Mouse (Mus musculus): ENCODE data around the gene Cd300lf. TPM values are rescaled to one million over a fixed set of nuclear protein-coding genes. Genes with fewer than 3 reads are reported as not detected.

Gene Cd300lf
- polyA plus RNA-seq, 1 experiment from 2014 or later, result 0.22 TPM

GRCm38 (mm10) chr11:115071631-115072294, 62.0 kb downstream of the Cd300lf start:
- Histone ChIP-seq H3K27me3 (ENCODE audit: control insufficient read depth, insufficient read depth, low read length) (no peaks in the 10 kb centered on the region), H3K4me1 (ENCODE audit: control insufficient read depth in 2 of 2, insufficient read depth in 2 of 2, low read length in 2 of 2) (peaks cover 4 to 5% of the 10 kb centered on the region in 2 experiments; a peak in 3 of 4 replicates), H3K36me3 (ENCODE audit: control insufficient read depth, insufficient read depth, low read length) (no peaks in the 10 kb centered on the region), H3K4me3 (ENCODE audit: control insufficient read depth in 1 of 2, insufficient read depth in 1 of 2, low read depth in 1 of 2, low read length in 2 of 2) (no peak overlapping the region), H3K27ac (replicated peaks in 1 of 2; ENCODE audit: control insufficient read depth in 1 of 2, insufficient read depth in 1 of 2, low read depth in 2 of 2, low read length in 2 of 2) (peak overlapping the region in 1 of 2 experiments; percentile 14; a peak in 1 of 4 replicates), H3K4me2 (ENCODE audit: low read length) (peak overlapping the region; percentile 23; the same call in 1 of the 2 replicates), H3K9me3 (ENCODE audit: control insufficient read depth, low read length) (no peaks in the 10 kb centered on the region), H3K9ac (ENCODE audit: low read length) (no peak overlapping the region)
- WGBS, result 26% methylated on average over 14 of the region's 14 CpGs
- no peak for ATAC-seq (ENCODE audit: insufficient number of reproducible peaks, insufficient read depth, low FRiP score, low read depth)

DNA sequence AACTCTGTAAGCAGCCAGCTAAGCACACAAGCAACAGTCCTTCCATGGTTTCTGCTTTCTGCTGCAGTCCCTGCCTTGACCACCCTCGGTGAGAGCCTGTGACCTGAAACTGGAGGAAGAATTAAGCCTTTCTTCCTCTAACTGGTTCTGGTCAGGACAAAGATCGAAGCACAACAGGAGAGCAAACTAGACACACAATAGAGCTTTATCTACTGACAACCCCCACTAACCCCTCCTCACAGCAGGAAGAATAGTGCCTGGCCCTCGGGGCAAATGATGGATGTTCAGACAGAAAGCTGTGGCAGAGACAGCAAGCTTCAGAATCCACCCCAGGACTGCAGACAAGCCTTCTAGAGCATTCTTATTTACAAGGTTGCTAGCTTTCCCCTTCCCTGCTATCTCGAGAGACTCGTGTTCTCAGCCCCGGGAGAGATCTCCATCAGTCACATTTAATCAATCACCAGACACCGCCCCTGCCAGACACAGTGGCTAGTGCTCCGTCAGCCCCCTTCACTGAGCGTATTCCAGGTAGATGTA, 62.7 kb downstream of the Cd300lf start:
- WGBS, result 13% methylated on average over 9 of the region's 9 CpGs
- Histone ChIP-seq H3K4me1 (ENCODE audit: control insufficient read depth in 2 of 2, insufficient read depth in 2 of 2, low read length in 2 of 2) (peaks cover 4 to 5% of the 10 kb centered on the region in 2 experiments; a peak in 3 of 4 replicates), H3K27me3 (ENCODE audit: control insufficient read depth, insufficient read depth, low read length) (no peaks in the 10 kb centered on the region), H3K4me2 (ENCODE audit: low read length) (peak overlapping the region; percentile 23; the same call in 1 of the 2 replicates), H3K27ac (replicated peaks in 1 of 2; ENCODE audit: control insufficient read depth in 1 of 2, insufficient read depth in 1 of 2, low read depth in 2 of 2, low read length in 2 of 2) (no peak overlapping the region), H3K4me3 (ENCODE audit: control insufficient read depth in 1 of 2, insufficient read depth in 1 of 2, low read depth in 1 of 2, low read length in 2 of 2) (no peak overlapping the region), H3K9me3 (ENCODE audit: control insufficient read depth, low read length) (no peaks in the 10 kb centered on the region), H3K36me3 (ENCODE audit: control insufficient read depth, insufficient read depth, low read length) (no peaks in the 10 kb centered on the region), H3K9ac (ENCODE audit: low read length) (no peak overlapping the region)
- ATAC-seq (ENCODE audit: insufficient number of reproducible peaks, insufficient read depth, low FRiP score, low read depth), result no peak

GRCm38 (mm10) chr11:115066768-115067167, 67.0 kb downstream of the Cd300lf start:
- no peaks in the 10 kb centered on the region for H3K27me3 ChIP-seq (ENCODE audit: control insufficient read depth, insufficient read depth, low read length)
- no peak overlapping the region for H3K4me2 ChIP-seq (ENCODE audit: low read length)
- no peaks in the 10 kb centered on the region for H3K36me3 ChIP-seq (ENCODE audit: control insufficient read depth, insufficient read depth, low read length)
- ATAC-seq (ENCODE audit: insufficient number of reproducible peaks, insufficient read depth, low FRiP score, low read depth), result no peak
- H3K9ac ChIP-seq (ENCODE audit: low read length), result no peak overlapping the region
- WGBS, result 60% methylated on average over 6 of the region's 6 CpGs
- no peak overlapping the region for H3K27ac ChIP-seq (replicated peaks in 1 of 2; ENCODE audit: control insufficient read depth in 1 of 2, insufficient read depth in 1 of 2, low read depth in 2 of 2, low read length in 2 of 2)
- H3K9me3 ChIP-seq (ENCODE audit: control insufficient read depth, low read length), result no peaks in the 10 kb centered on the region
- H3K4me3 ChIP-seq (ENCODE audit: control insufficient read depth in 1 of 2, insufficient read depth in 1 of 2, low read depth in 1 of 2, low read length in 2 of 2), result no peak overlapping the region
- H3K4me1 ChIP-seq (ENCODE audit: control insufficient read depth in 2 of 2, insufficient read depth in 2 of 2, low read length in 2 of 2), result peaks cover under 1 to 4% of the 10 kb centered on the region in 2 experiments; a peak in 2 of 4 replicates

Other genes starting within 250 kb of the Cd300lf start
- 1.1 and 1.4 TPM in 2 replicates for gene Cd300a, start 244.0 kb downstream of the Cd300lf start, polyA plus RNA-seq (2014; fragmentation: Nextera tagmentation; extraction: Ambion mirVana)
- 0.39 and 0.54 TPM in 2 replicates for gene Cd300lb, start 199.6 kb downstream of the Cd300lf start, polyA plus RNA-seq (2014; fragmentation: Nextera tagmentation; extraction: Ambion mirVana)
- not detected in 2 replicates for gene Cd300c, start 164.8 kb downstream of the Cd300lf start, polyA plus RNA-seq (2014; fragmentation: Nextera tagmentation; extraction: Ambion mirVana)
- 0.36 and 0.46 TPM in 2 replicates for gene Cd300ld, start 144.1 kb downstream of the Cd300lf start, polyA plus RNA-seq (2014; fragmentation: Nextera tagmentation; extraction: Ambion mirVana)
- 4.1 and 4.2 TPM in 2 replicates for gene Cd300c2, start 132.1 kb downstream of the Cd300lf start, polyA plus RNA-seq (2014; fragmentation: Nextera tagmentation; extraction: Ambion mirVana)
- not detected in 2 replicates for gene Cd300ld2, start 117.8 kb downstream of the Cd300lf start, polyA plus RNA-seq (2014; fragmentation: Nextera tagmentation; extraction: Ambion mirVana)
- not detected in 2 replicates for gene Cd300ld4, start 107.0 kb downstream of the Cd300lf start, polyA plus RNA-seq (2014; fragmentation: Nextera tagmentation; extraction: Ambion mirVana)
- not detected in 2 replicates for gene Cd300ld5, start 96.2 kb downstream of the Cd300lf start, polyA plus RNA-seq (2014; fragmentation: Nextera tagmentation; extraction: Ambion mirVana)
- not detected in 2 replicates for gene Cd300ld3, start 85.6 kb downstream of the Cd300lf start, polyA plus RNA-seq (2014; fragmentation: Nextera tagmentation; extraction: Ambion mirVana)
- gene Cd300e, start 71.8 kb downstream of the Cd300lf start, polyA plus RNA-seq (2014; fragmentation: Nextera tagmentation; extraction: Ambion mirVana), result 0.09 TPM in 1 of 2 replicates, not detected in the other
- 0.78 and 0.89 TPM in 2 replicates for gene Rab37, start 42.6 kb downstream of the Cd300lf start, polyA plus RNA-seq (2014; fragmentation: Nextera tagmentation; extraction: Ambion mirVana)
- gene Slc9a3r1, start 29.3 kb upstream of the Cd300lf start, polyA plus RNA-seq (2014; fragmentation: Nextera tagmentation; extraction: Ambion mirVana), result 18.0 and 21.9 TPM in 2 replicates
- gene Tmem104, start 53.5 kb upstream of the Cd300lf start, polyA plus RNA-seq (2014; fragmentation: Nextera tagmentation; extraction: Ambion mirVana), result 6.5 and 8.4 TPM in 2 replicates
- 16.5 and 16.6 TPM in 2 replicates for gene Nat9, start 53.9 kb upstream of the Cd300lf start, polyA plus RNA-seq (2014; fragmentation: Nextera tagmentation; extraction: Ambion mirVana)
- gene Grin2c, start 133.3 kb upstream of the Cd300lf start, polyA plus RNA-seq (2014; fragmentation: Nextera tagmentation; extraction: Ambion mirVana), result 0.15 TPM in 1 of 2 replicates, not detected in the other
- gene Fdxr, start 143.1 kb upstream of the Cd300lf start, polyA plus RNA-seq (2014; fragmentation: Nextera tagmentation; extraction: Ambion mirVana), result 9.3 and 9.4 TPM in 2 replicates
- 0.94 and 1.2 TPM in 2 replicates for gene Fads6, start 163.7 kb upstream of the Cd300lf start, polyA plus RNA-seq (2014; fragmentation: Nextera tagmentation; extraction: Ambion mirVana)
- gene Otop2, start 173.2 kb upstream of the Cd300lf start, polyA plus RNA-seq (2014; fragmentation: Nextera tagmentation; extraction: Ambion mirVana), result not detected in 2 replicates
- gene Ush1g, start 188.0 kb upstream of the Cd300lf start, polyA plus RNA-seq (2014; fragmentation: Nextera tagmentation; extraction: Ambion mirVana), result 0.05 TPM in 1 of 2 replicates, not detected in the other
- not detected in 2 replicates for gene Otop3, start 200.7 kb upstream of the Cd300lf start, polyA plus RNA-seq (2014; fragmentation: Nextera tagmentation; extraction: Ambion mirVana)
- 7.4 and 7.8 TPM in 2 replicates for gene Hid1, start 233.8 kb upstream of the Cd300lf start, polyA plus RNA-seq (2014; fragmentation: Nextera tagmentation; extraction: Ambion mirVana)
- 10.3 and 10.5 TPM in 2 replicates for gene Cdr2l, start 247.9 kb upstream of the Cd300lf start, polyA plus RNA-seq (2014; fragmentation: Nextera tagmentation; extraction: Ambion mirVana)